Comparison of ENCODE assay signal across 10 mouse cellular contexts in genomic region chr6:97394473-97395075, GRCm38 (mm10).
A peak's percentile ranks its signal among the peaks of the same experiment; 100 is the strongest.
DNase-seq lines count a peak whose midpoint lies in the region; ATAC-seq and TF ChIP-seq lines count a peak whose summit lies in the region.
"Had no signal": no experiment of that assay in that cellular context is flagged by ENCODE, and none has a peak within 500 bp of the region (broad histone marks: within the 10 kb centered on the region; RNA-seq: fewer than 3 reads in every experiment).

No protein-coding gene starts in this region.

- H3K4me1 ChIP-seq in forebrain, embryonic 10.5 days: peaks cover 45% of the 10 kb centered on the region
- no peaks in the 10 kb centered on the region for H3K4me1 ChIP-seq in forebrain, postnatal 0 days (ENCODE audit: insufficient read depth)
- H3K4me1 ChIP-seq in hindbrain, embryonic 12.5 days: peaks cover 43% of the 10 kb centered on the region

- no peak overlapping the region for H3K9ac ChIP-seq in forebrain, postnatal 0 days
- H3K9ac ChIP-seq in hindbrain, embryonic 12.5 days: no peak overlapping the region

- no peaks in the 10 kb centered on the region; the same call in 1 of the 2 replicates for H3K27me3 ChIP-seq in forebrain, embryonic 10.5 days (ENCODE audit: poor library complexity, severe bottlenecking)
- H3K27me3 ChIP-seq in forebrain, postnatal 0 days (ENCODE audit: insufficient read depth, low read length): no peaks in the 10 kb centered on the region
- no peaks in the 10 kb centered on the region for H3K27me3 ChIP-seq in hindbrain, embryonic 12.5 days

- no peak for DNase-seq in forebrain, embryonic 10.5 days (ENCODE audit: extremely low spot score, low spot score)
- DNase-seq in forebrain, postnatal 0 days: no peak
- peak; percentile 41 for DNase-seq in T-cell, adult 2 months (ENCODE audit: low spot score)
- DNase-seq in naive thymus-derived CD4-positive, alpha-beta T cell, adult 2 months (ENCODE audit: low read depth): peak; percentile 64
- DNase-seq in left cerebral cortex, adult 8-10 months (ENCODE audit: low spot score in 2 of 2): no peak
- DNase-seq in layer of hippocampus, adult 11-12 months (ENCODE audit: low spot score): no peak
- no peak for DNase-seq in testis, postnatal 14 days (ENCODE audit: low spot score)
- DNase-seq: heart, postnatal 14 days; lung, postnatal 36 days had no signal

- peak overlapping the region; percentile 34; the same call in 1 of the 2 replicates for H3K4me3 ChIP-seq in forebrain, embryonic 10.5 days
- no peak overlapping the region for H3K4me3 ChIP-seq in forebrain, postnatal 0 days (ENCODE audit: low read depth, low read length)
- H3K4me3 ChIP-seq in hindbrain, embryonic 12.5 days: no peak overlapping the region

- peak overlapping the region; percentile 84 for H3K27ac ChIP-seq in forebrain, embryonic 10.5 days
- no peak overlapping the region for H3K27ac ChIP-seq in forebrain, postnatal 0 days (ENCODE audit: low read depth, low read length)
- peak overlapping the region; percentile 83 for H3K27ac ChIP-seq in hindbrain, embryonic 12.5 days

- no peak overlapping the region for H3K4me2 ChIP-seq in forebrain, postnatal 0 days (ENCODE audit: low read depth)
- H3K4me2 ChIP-seq in hindbrain, embryonic 12.5 days (replicated peaks): no peak overlapping the region

- H3K36me3 ChIP-seq in forebrain, embryonic 10.5 days (replicated peaks): no peaks in the 10 kb centered on the region
- no peaks in the 10 kb centered on the region for H3K36me3 ChIP-seq in forebrain, postnatal 0 days (ENCODE audit: insufficient read depth)
- H3K36me3 ChIP-seq in hindbrain, embryonic 12.5 days: no peaks in the 10 kb centered on the region

- WGBS in forebrain, embryonic 10.5 days: 38% methylated on average over 12 of the region's 12 CpGs
- 31% methylated on average over 12 of the region's 12 CpGs for WGBS in forebrain, postnatal 0 days
- 60% methylated on average over 12 of the region's 12 CpGs for WGBS in hindbrain, embryonic 12.5 days

- no peaks in the 10 kb centered on the region for H3K9me3 ChIP-seq in forebrain, embryonic 10.5 days
- H3K9me3 ChIP-seq in forebrain, postnatal 0 days (ENCODE audit: low read length): no peaks in the 10 kb centered on the region
- H3K9me3 ChIP-seq in hindbrain, embryonic 12.5 days (replicated peaks): no peaks in the 10 kb centered on the region

- ATAC-seq in forebrain, postnatal 0 days: no peak
- ATAC-seq in hindbrain, embryonic 12.5 days (ENCODE audit: low FRiP score): no peak

- TF ChIP-seq CTCF in forebrain, postnatal 0 days (IDR thresholded peaks at IDR 0.05; ENCODE audit: low read depth): no peak

Comparison
In these comparisons a context has a peak if more than half of its experiments do, and no peak if none do; other contexts are left out.
1. DNase-seq: peak in T-cell, adult 2 months (single experiment) and naive thymus-derived CD4-positive, alpha-beta T cell, adult 2 months (single experiment); none in forebrain, embryonic 10.5 days (single experiment), forebrain, postnatal 0 days (single experiment), left cerebral cortex, adult 8-10 months (0 of 2), layer of hippocampus, adult 11-12 months (single experiment) and testis, postnatal 14 days (single experiment).